Mouse (Mus musculus) myocyte (in vitro differentiated cells): ENCODE data around the gene Pla2g12a.

Experiments
- CEBPB ChIP-seq: IDR thresholded peaks from 2 replicates; pipeline ENCODE4 v1.6.1; 2011; ENCODE audit warnings: mild to moderate bottlenecking, moderate library complexity; ENCODE audit not compliant: poor library complexity, insufficient read depth, severe bottlenecking
- E2F4 ChIP-seq: IDR thresholded peaks from one replicate; pipeline ENCODE4 v1.6.1; 2011; ENCODE audit warnings: mild to moderate bottlenecking, control low read depth, moderate library complexity; ENCODE audit not compliant: insufficient read depth
- MAX ChIP-seq: IDR thresholded peaks from one replicate; pipeline ENCODE4 v1.6.1; 2011; ENCODE audit warnings: low read depth, mild to moderate bottlenecking, control low read depth
- MYOD1 ChIP-seq, 3 experiments: IDR thresholded peaks; one replicate each; pipeline ENCODE4 v1.6.1; 2011; ENCODE audit warnings: control low read depth in 2 of 3, low read depth in 2 of 3, mild to moderate bottlenecking in 2 of 3, moderate library complexity in 1 of 3; ENCODE audit not compliant: insufficient read length in 2 of 3, control insufficient read depth in 1 of 3
- MYOG ChIP-seq, 3 experiments: IDR thresholded peaks; one replicate each; pipeline ENCODE4 v1.6.1; 2011; ENCODE audit warnings: control low read depth in 2 of 3, low read depth in 2 of 3, mild to moderate bottlenecking in 2 of 3; ENCODE audit not compliant: insufficient read length in 2 of 3, control insufficient read depth in 1 of 3, insufficient read depth in 1 of 3
- POLR2A ChIP-seq: IDR thresholded peaks from one replicate; pipeline ENCODE4 v1.6.1; 2011; ENCODE audit warnings: low read depth, mild to moderate bottlenecking, control low read depth, moderate library complexity; ENCODE audit not compliant: insufficient read length
- POLR2AphosphoS2 ChIP-seq: IDR thresholded peaks from one replicate; pipeline ENCODE4 v1.6.1; 2011; ENCODE audit warnings: low read depth, control low read depth; ENCODE audit not compliant: insufficient read length
- SRF ChIP-seq: IDR thresholded peaks from one replicate; pipeline ENCODE4 v1.6.1; 2011; ENCODE audit warnings: low read depth; ENCODE audit not compliant: control insufficient read depth, insufficient read length
- TCF12 ChIP-seq: IDR thresholded peaks from one replicate; pipeline ENCODE4 v1.6.1; 2011; ENCODE audit warnings: mild to moderate bottlenecking, control low read depth; ENCODE audit not compliant: poor library complexity, insufficient read depth, severe bottlenecking
- TCF3 ChIP-seq: IDR thresholded peaks from one replicate; pipeline ENCODE4 v1.6.1; 2011; ENCODE audit warnings: low read depth, control low read depth; ENCODE audit not compliant: insufficient read length
- USF1 ChIP-seq: IDR thresholded peaks from one replicate; pipeline ENCODE4 v1.6.1; 2011; ENCODE audit warnings: low read depth, mild to moderate bottlenecking, control low read depth, moderate library complexity

- TF ChIP-seq POLR2AphosphoS2 = no peak
- no peak for TF ChIP-seq POLR2A
- no peak for TF ChIP-seq E2F4
- no peak for TF ChIP-seq MYOD1 (IDR thresholded peaks at IDR 0.05; ENCODE audit: control insufficient read depth in 1 of 3, insufficient read length in 2 of 3, low read depth in 2 of 3)
- no peak for TF ChIP-seq TCF3
- TF ChIP-seq USF1 = no peak
- no peak for TF ChIP-seq SRF
- TF ChIP-seq MYOG (IDR thresholded peaks at IDR 0.05; ENCODE audit: control insufficient read depth in 1 of 3, insufficient read depth in 1 of 3, insufficient read length in 2 of 3, low read depth in 2 of 3) = no peak
- TF ChIP-seq MAX = no peak
- TF ChIP-seq TCF12 = no peak
- no peak for TF ChIP-seq CEBPB
Measured at GRCm38 (mm10) chr3:129937848-129938247, 59.4 kb downstream of the Pla2g12a start.
